Mouse (Mus musculus) liver, embryonic 12.5 days (tissue): Measurements from ENCODE around the gene Fut1. TPM values are rescaled to one million over a fixed set of nuclear protein-coding genes. Genes with fewer than 3 reads are reported as not detected.

Experiments used
- ATAC-seq: fragments of 200-750 bp; cut with Nextera tagmentation; 2 replicates; pipeline ENCODE4 v1.8.0; 2017; ENCODE audit warnings: moderate number of reproducible peaks, mild to moderate bottlenecking, moderate library complexity
- H3K27ac ChIP-seq: fragments of 300-500 bp; sonication (generic); 2 replicates; pipeline ENCODE4 v1.5.1; 2016; ENCODE audit warnings: mild to moderate bottlenecking
- H3K27me3 ChIP-seq: fragments of 300-500 bp; sonication (generic); replicated peaks from 2 replicates; pipeline ENCODE4 v1.6.1; 2016; ENCODE audit warnings: mild to moderate bottlenecking, moderate library complexity
- H3K36me3 ChIP-seq: fragments of 300-500 bp; sonication (generic); 2 replicates; pipeline ENCODE4 v1.6.1; 2016; ENCODE audit warnings: mild to moderate bottlenecking, moderate library complexity
- H3K4me1 ChIP-seq: fragments of 300-500 bp; sonication (generic); 2 replicates; pipeline ENCODE4 v1.6.1; 2016
- H3K4me2 ChIP-seq: fragments of 300-500 bp; sonication (generic); 2 replicates; pipeline ENCODE4 v1.6.1; 2016; ENCODE audit warnings: mild to moderate bottlenecking, moderate library complexity
- H3K4me3 ChIP-seq: fragments of 300-500 bp; sonication (generic); 2 replicates; pipeline ENCODE4 v1.5.1; 2016; ENCODE audit warnings: mild to moderate bottlenecking, moderate library complexity
- H3K9ac ChIP-seq: fragments of 300-500 bp; sonication (generic); 2 replicates; pipeline ENCODE4 v1.6.1; 2016; ENCODE audit warnings: mild to moderate bottlenecking, moderate library complexity
- H3K9me3 ChIP-seq: fragments of 300-500 bp; sonication (generic); replicated peaks from 2 replicates; pipeline ENCODE4 v1.6.1; 2016; ENCODE audit warnings: mild to moderate bottlenecking, moderate library complexity
- WGBS: fragments of 180-500 bp; shearing (Covaris S2); methylation state at CpG from one replicate; pipeline ENCODE4 v1.1.7; 2016; ENCODE audit not compliant: insufficient replicate concordance; 5-methylcytosine and 5-hydroxymethylcytosine counted together
- polyA plus RNA-seq: library from polyadenylated mRNA; unstranded; fragments of >200 nt; fragmentation: Nextera tagmentation; extraction: Ambion mirVana; gene quantifications from 2 replicates; pipeline ENCODE4 v1.2.1, GENCODE M21; 2016

The Fut1 gene
- polyA plus RNA-seq, 1 experiment from 2014 or later: 0.15 TPM

- Histone ChIP-seq H3K36me3 (no peaks in the 10 kb centered on the region), H3K4me2 (no peak overlapping the region), H3K27me3 (peaks cover 53% of the 10 kb centered on the region), H3K9ac (no peak overlapping the region), H3K4me3 (no peak overlapping the region), H3K9me3 (no peaks in the 10 kb centered on the region), H3K27ac (no peak overlapping the region), H3K4me1 (no peaks in the 10 kb centered on the region)
- WGBS: 60% methylated on average over 5 of the region's 5 CpGs
- ATAC-seq: no peak
Observed at GRCm38 (mm10) chr7:45618316-45618715, 1.2 kb downstream of the Fut1 start.

- H3K27ac ChIP-seq: no peak overlapping the region
- no peak for ATAC-seq
- WGBS: 61% methylated on average over 5 of the region's 5 CpGs
- H3K4me2 ChIP-seq: no peak overlapping the region
- H3K27me3 ChIP-seq: peaks cover 61% of the 10 kb centered on the region
- no peaks in the 10 kb centered on the region for H3K36me3 ChIP-seq
- no peaks in the 10 kb centered on the region for H3K9me3 ChIP-seq
- no peak overlapping the region for H3K9ac ChIP-seq
- no peak overlapping the region for H3K4me3 ChIP-seq
- H3K4me1 ChIP-seq: no peaks in the 10 kb centered on the region
Observed at GRCm38 (mm10) chr7:45619592-45619991, 2.5 kb downstream of the Fut1 start.

- Histone ChIP-seq H3K9me3 (no peaks in the 10 kb centered on the region), H3K27me3 (peaks cover 60% of the 10 kb centered on the region), H3K4me2 (peak within 1 kb of the TSS; percentile 31), H3K27ac (no peak within 1 kb of the TSS), H3K4me1 (no peaks in the 10 kb centered on the region), H3K36me3 (no peaks in the 10 kb centered on the region), H3K9ac (no peak within 1 kb of the TSS), H3K4me3 (no peak within 1 kb of the TSS)
- ATAC-seq: no peak
- WGBS: 19% methylated on average over 9 of the region's 9 CpGs
Observed at GRCm38 (mm10) chr7:45621443-45621842, 4.4 kb downstream of the Fut1 start, which contains the start of gene Izumo1. Izumo1 (plus strand) TSS chr7:45621811.

- Histone ChIP-seq H3K9me3 (no peaks in the 10 kb centered on the region), H3K4me2 (no peak overlapping the region), H3K4me1 (peaks cover 8% of the 10 kb centered on the region), H3K27ac (no peak overlapping the region), H3K27me3 (peaks cover 61% of the 10 kb centered on the region), H3K4me3 (no peak overlapping the region), H3K36me3 (no peaks in the 10 kb centered on the region), H3K9ac (no peak overlapping the region)
- WGBS: 78% methylated on average over 11 of the region's 11 CpGs
- ATAC-seq: no peak
Observed at GRCm38 (mm10) chr7:45623507-45623906, 6.4 kb downstream of the Fut1 start.

- peaks cover 15% of the 10 kb centered on the region for H3K4me1 ChIP-seq
- H3K27ac ChIP-seq: no peak overlapping the region
- WGBS: 65% methylated on average over 3 of the region's 3 CpGs
- H3K4me3 ChIP-seq: no peak overlapping the region
- no peaks in the 10 kb centered on the region for H3K9me3 ChIP-seq
- no peak overlapping the region for H3K4me2 ChIP-seq
- no peak overlapping the region for H3K9ac ChIP-seq
- no peaks in the 10 kb centered on the region for H3K36me3 ChIP-seq
- no peak for ATAC-seq
- peaks cover 61% of the 10 kb centered on the region for H3K27me3 ChIP-seq
Observed at GRCm38 (mm10) chr7:45624718-45625117, 7.6 kb downstream of the Fut1 start.

GRCm38 (mm10) chr7:45625481-45625880 lies 8.4 kb downstream of the Fut1 start:
- H3K36me3 ChIP-seq: no peaks in the 10 kb centered on the region
- peaks cover 68% of the 10 kb centered on the region for H3K27me3 ChIP-seq
- H3K9ac ChIP-seq: no peak overlapping the region
- H3K27ac ChIP-seq: no peak overlapping the region
- no peak for ATAC-seq
- H3K9me3 ChIP-seq: no peaks in the 10 kb centered on the region
- no peak overlapping the region for H3K4me3 ChIP-seq
- H3K4me1 ChIP-seq: peaks cover 15% of the 10 kb centered on the region
- no peak overlapping the region for H3K4me2 ChIP-seq
- 68% methylated on average over 8 of the region's 8 CpGs for WGBS

GRCm38 (mm10) chr7:45626571-45627076 lies 9.5 kb downstream of the Fut1 start:
- no peak for ATAC-seq
- Histone ChIP-seq H3K27ac (peak overlapping the region; percentile 27; the same call in 1 of the 2 replicates), H3K4me2 (no peak overlapping the region), H3K36me3 (no peaks in the 10 kb centered on the region), H3K27me3 (peaks cover 75% of the 10 kb centered on the region), H3K4me1 (peaks cover 15% of the 10 kb centered on the region), H3K9me3 (no peaks in the 10 kb centered on the region), H3K4me3 (no peak overlapping the region), H3K9ac (no peak overlapping the region)
- WGBS: 54% methylated on average over 7 of the region's 7 CpGs

GRCm38 (mm10) chr7:45627261-45627660 lies 10.2 kb downstream of the Fut1 start, which contains the start of gene Rasip1:
Rasip1 (plus strand) TSS chr7:45627488.
- Histone ChIP-seq H3K27me3 (peaks cover 78% of the 10 kb centered on the region), H3K36me3 (no peaks in the 10 kb centered on the region), H3K9me3 (no peaks in the 10 kb centered on the region), H3K4me2 (peak within 1 kb of the TSS; percentile 83), H3K4me1 (peaks cover 16% of the 10 kb centered on the region), H3K4me3 (peak within 1 kb of the TSS; percentile 59), H3K9ac (peak within 1 kb of the TSS; percentile 61), H3K27ac (peak within 1 kb of the TSS; percentile 42)
- 0 out of 2 replicates have a peak, but pooled peaks have one; percentile 19 for ATAC-seq
- WGBS: 34% methylated on average over 9 of the region's 9 CpGs

- peak overlapping the region; percentile 61 for H3K9ac ChIP-seq
- no peak overlapping the region for H3K27ac ChIP-seq
- WGBS: 1% methylated on average over 101 of the region's 105 CpGs
- H3K27me3 ChIP-seq: peaks cover 90% of the 10 kb centered on the region
- ATAC-seq: peak; percentile 57
- no peaks in the 10 kb centered on the region for H3K9me3 ChIP-seq
- peak overlapping the region; percentile 59 for H3K4me3 ChIP-seq
- peaks cover 21% of the 10 kb centered on the region for H3K4me1 ChIP-seq
- no peaks in the 10 kb centered on the region for H3K36me3 ChIP-seq
- peak overlapping the region; percentile 83 for H3K4me2 ChIP-seq
Observed at GRCm38 (mm10) chr7:45628364-45629294, 11.5 kb downstream of the Fut1 start.

GRCm38 (mm10) chr7:45630064-45630907 lies 13.2 kb downstream of the Fut1 start:
- H3K4me2 ChIP-seq: no peak overlapping the region
- H3K27me3 ChIP-seq: peaks cover 77% of the 10 kb centered on the region
- WGBS: 66% methylated on average over 23 of the region's 23 CpGs
- H3K9me3 ChIP-seq: no peaks in the 10 kb centered on the region
- no peaks in the 10 kb centered on the region for H3K36me3 ChIP-seq
- H3K27ac ChIP-seq: no peak overlapping the region
- no peak overlapping the region for H3K4me3 ChIP-seq
- peaks cover 24% of the 10 kb centered on the region for H3K4me1 ChIP-seq
- no peak for ATAC-seq
- no peak overlapping the region for H3K9ac ChIP-seq

GRCm38 (mm10) chr7:45632499-45632898 lies 15.4 kb downstream of the Fut1 start:
- Histone ChIP-seq H3K9ac (no peak overlapping the region), H3K4me2 (peak overlapping the region; percentile 42)

More at GRCm38 (mm10) chr7:45632499-45632898, 15.4 kb downstream of the Fut1 start:
- Histone ChIP-seq H3K9me3 (no peaks in the 10 kb centered on the region), H3K36me3 (peaks cover 6% of the 10 kb centered on the region; the same call in 1 of the 2 replicates), H3K4me1 (peaks cover 21% of the 10 kb centered on the region), H3K27ac (no peak overlapping the region), H3K27me3 (peaks cover 55% of the 10 kb centered on the region), H3K4me3 (no peak overlapping the region)
- ATAC-seq: no peak
- WGBS: 48% methylated on average over 31 of the region's 35 CpGs
